Mouse (Mus musculus) ES-E14 (cell line): ENCODE data around the gene Cped1.

ENCODE experiments used
- CHD2 ChIP-seq: IDR thresholded peaks from 2 replicates; pipeline ENCODE4 v1.6.1; 2014; ENCODE audit warnings: mild to moderate bottlenecking, low read depth, low read length, inconsistent platforms
- HCFC1 ChIP-seq: IDR thresholded peaks from 2 replicates; pipeline ENCODE4 v1.6.1; 2012; ENCODE audit warnings: low read length, inconsistent platforms, borderline replicate concordance; ENCODE audit not compliant: insufficient read depth
- MAFK ChIP-seq: IDR thresholded peaks from 2 replicates; pipeline ENCODE4 v1.6.1; 2014; ENCODE audit warnings: mild to moderate bottlenecking, low read depth, low read length, inconsistent platforms; ENCODE audit not compliant: insufficient read depth
- ZC3H11A ChIP-seq: IDR thresholded peaks from 2 replicates; pipeline ENCODE4 v1.6.1; 2012; ENCODE audit warnings: low read depth, mild to moderate bottlenecking, inconsistent platforms, low read length, borderline replicate concordance
- ZNF384 ChIP-seq: IDR thresholded peaks from 2 replicates; pipeline ENCODE4 v1.6.1; 2012; ENCODE audit warnings: low read depth, low read length, inconsistent platforms

DNA sequence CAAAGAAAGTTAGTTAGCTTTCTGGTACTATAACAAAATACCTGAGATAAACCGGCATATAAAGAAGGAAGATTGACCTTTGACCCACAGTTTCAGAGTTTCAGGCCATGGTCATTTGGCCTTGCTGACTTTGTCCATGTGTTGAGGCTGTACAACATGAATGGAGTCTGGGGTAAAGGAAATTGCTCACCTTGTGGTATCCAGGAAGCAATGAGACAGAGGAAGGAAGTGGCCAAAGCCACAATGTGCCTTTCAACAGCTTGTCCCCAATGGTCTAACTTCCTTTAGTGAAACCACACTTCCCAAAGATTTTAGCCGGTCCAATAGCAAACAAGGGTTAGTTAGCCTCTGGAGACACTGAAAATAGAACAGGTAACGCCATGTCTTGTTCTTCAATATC, 65.8 kb downstream of the Cped1 start:
- TF ChIP-seq ZC3H11A (no peak), CHD2 (no peak), ZNF384 (no peak), MAFK (no peak), HCFC1 (no peak)
